Mouse (Mus musculus) G1E (cell line): ENCODE results near the gene Rcor2. TPM values are rescaled to one million over a fixed set of nuclear protein-coding genes. Genes with fewer than 3 reads are reported as not detected.

ENCODE experiments used
- ATAC-seq: 2 replicates; pipeline ENCODE4 v1.8.0; 2016; ENCODE audit warnings: mild to moderate bottlenecking; ENCODE audit not compliant: insufficient number of reproducible peaks, poor library complexity, low FRiP score, severe bottlenecking; ENCODE audit errors: extremely low read depth
- DNase-seq: peaks from one replicate; pipeline ENCODE4 v3.0.0; 2012; ENCODE audit warnings: low spot score
- H3K27me3 ChIP-seq: 2 replicates; pipeline ENCODE4 v1.6.1; 2012; ENCODE audit warnings: mild to moderate bottlenecking, low read length, inconsistent platforms; ENCODE audit not compliant: insufficient read depth
- H3K36me3 ChIP-seq: replicated peaks from 2 replicates; pipeline ENCODE3; 2012; ENCODE audit warnings: mild to moderate bottlenecking, inconsistent platforms
- H3K4me1 ChIP-seq: 2 replicates; pipeline ENCODE4 v1.6.1; 2012; ENCODE audit warnings: low read depth, low read length, inconsistent platforms, mixed read lengths; ENCODE audit not compliant: insufficient read depth
- H3K4me3 ChIP-seq: 2 replicates; pipeline ENCODE4 v1.5.1; 2012; ENCODE audit warnings: low read depth, mild to moderate bottlenecking, inconsistent platforms, low read length, moderate library complexity, mixed read lengths
- H3K9me3 ChIP-seq: replicated peaks from 2 replicates; pipeline ENCODE4 v1.6.1; 2012; ENCODE audit warnings: inconsistent platforms
- CTCF ChIP-seq: IDR thresholded peaks from 2 replicates; pipeline ENCODE4 v1.5.1; 2012; ENCODE audit warnings: low read depth, low read length, inconsistent platforms, mixed read lengths
- GATA1 ChIP-seq: IDR thresholded peaks from 2 replicates; pipeline ENCODE4 v1.6.1; 2012; ENCODE audit warnings: borderline replicate concordance, low read length, inconsistent platforms, mixed read lengths
- GATA2 ChIP-seq: IDR thresholded peaks from 2 replicates; pipeline ENCODE4 v1.6.1; 2012; ENCODE audit warnings: low read depth, low read length, inconsistent platforms, borderline replicate concordance
- POLR2AphosphoS5 ChIP-seq: IDR thresholded peaks from 2 replicates; pipeline ENCODE4 v1.6.1; 2012; ENCODE audit warnings: low read depth, low read length, inconsistent platforms; ENCODE audit not compliant: insufficient replicate concordance
- TAL1 ChIP-seq: conservative IDR thresholded peaks from 2 replicates; pipeline ENCODE4 v1.6.1; 2012; ENCODE audit warnings: low read depth, low read length, inconsistent platforms, mixed read lengths
- polyA plus RNA-seq: library from polyadenylated mRNA; stranded (reverse); fragments of >175 nt; gene quantifications from 2 replicates; pipeline ENCODE4 v1.2.3, GENCODE M21; 2012
- total RNA-seq, 2 experiments: library from RNA; stranded (forward) in 1 of 2; stranded (reverse) in 1 of 2; fragments of 200-1000 nt in 1 of 2; fragments of >200 nt in 1 of 2; fragmentation: Nextera tagmentation in 1 of 2; gene quantifications; 2 replicates each; pipeline ENCODE4 v1.2.3; 2014 to 2017

Gene Rcor2
- total and polyA plus RNA-seq, 3 experiments, result 20.9 to 62.2 (median 22.5) TPM

DNA sequence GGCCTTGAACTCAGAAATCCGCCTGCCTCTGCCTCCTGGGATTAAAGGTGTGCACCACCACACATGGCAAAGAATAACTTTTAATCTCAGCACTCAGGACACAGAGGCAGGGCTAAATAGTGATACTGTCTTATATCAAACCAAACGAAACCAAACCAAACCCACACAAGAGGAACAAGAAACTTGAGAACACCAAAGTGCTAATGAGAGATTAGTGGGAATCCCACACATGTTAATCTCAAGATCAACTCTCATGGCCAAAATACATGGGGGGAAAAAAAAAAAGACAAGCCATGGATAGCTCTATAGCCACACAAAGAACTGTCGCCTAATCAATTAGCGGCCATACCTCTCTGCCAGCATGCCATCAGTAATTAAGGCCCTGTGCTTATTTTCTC lies 48.5 kb downstream of the Rcor2 start:
- peaks cover 53% of the 10 kb centered on the region for H3K4me1 ChIP-seq

DNA sequence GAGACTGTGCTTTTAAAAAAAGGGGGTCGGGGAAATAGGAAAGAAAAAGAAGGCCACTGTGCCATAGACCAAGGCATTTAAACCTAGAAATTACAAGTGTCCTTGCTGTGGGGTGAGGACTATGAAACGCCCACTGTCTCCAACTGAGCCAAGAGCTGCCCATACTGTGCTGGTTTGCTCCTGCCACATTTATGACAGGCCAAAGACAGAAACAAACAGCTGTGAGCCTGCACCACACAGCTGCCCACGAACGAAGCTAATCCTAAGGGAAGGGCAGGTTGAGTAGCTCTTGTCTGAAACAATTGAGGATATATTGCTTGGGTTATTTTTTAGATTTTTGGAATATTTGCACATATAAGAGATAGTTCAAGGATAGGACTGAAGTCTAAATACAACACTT lies 49.7 kb downstream of the Rcor2 start:
- Histone ChIP-seq H3K36me3 (peaks cover 45% of the 10 kb centered on the region), H3K27me3 (no peaks in the 10 kb centered on the region), H3K4me1 (peaks cover 40% of the 10 kb centered on the region), H3K9me3 (no peaks in the 10 kb centered on the region), H3K4me3 (no peak overlapping the region)
- TF ChIP-seq CTCF, result no peak
- no peak for TF ChIP-seq TAL1
- no peak for TF ChIP-seq GATA1
- TF ChIP-seq POLR2AphosphoS5, result no peak
- no peak for TF ChIP-seq GATA2
- DNase-seq (no peak), ATAC-seq (no peak)

More for the DNA sequence above, 48.5 kb downstream of the Rcor2 start:
- Histone ChIP-seq H3K9me3 (no peaks in the 10 kb centered on the region), H3K27me3 (no peaks in the 10 kb centered on the region), H3K4me3 (no peak overlapping the region), H3K36me3 (peaks cover 45% of the 10 kb centered on the region)
- TF ChIP-seq GATA1 (no peak), TAL1 (no peak), GATA2 (no peak), CTCF (no peak), POLR2AphosphoS5 (no peak)
- DNase-seq, result no peak
- no peak for ATAC-seq

DNA sequence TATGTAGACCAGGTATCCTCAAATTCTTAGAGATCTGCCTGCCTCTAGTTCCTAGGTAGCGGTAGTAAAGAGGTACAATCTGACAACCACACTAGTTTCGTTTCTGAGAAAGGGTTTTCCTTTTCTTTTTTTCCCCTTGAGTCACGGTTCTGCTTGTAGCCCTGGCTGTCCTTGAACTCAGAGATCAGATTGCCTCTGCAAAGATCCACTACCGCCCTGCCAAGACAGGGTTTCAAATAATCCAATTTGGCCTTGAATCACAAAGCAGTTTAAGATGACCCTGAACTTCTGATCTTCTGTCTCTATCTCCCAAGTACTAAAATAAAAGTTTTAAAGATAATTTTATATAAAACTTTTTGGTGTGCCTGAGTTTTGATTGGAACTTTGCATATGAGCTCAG lies 50.6 kb downstream of the Rcor2 start:
- peaks cover 49% of the 10 kb centered on the region for H3K36me3 ChIP-seq
- no peaks in the 10 kb centered on the region for H3K9me3 ChIP-seq
- H3K4me3 ChIP-seq, result no peak overlapping the region
- ATAC-seq (no peak), DNase-seq (no peak)
- no peaks in the 10 kb centered on the region for H3K27me3 ChIP-seq
- H3K4me1 ChIP-seq, result peaks cover 37% of the 10 kb centered on the region
- no peak for TF ChIP-seq GATA1
- TF ChIP-seq CTCF, result no peak
- no peak for TF ChIP-seq POLR2AphosphoS5
- no peak for TF ChIP-seq TAL1
- no peak for TF ChIP-seq GATA2

DNA sequence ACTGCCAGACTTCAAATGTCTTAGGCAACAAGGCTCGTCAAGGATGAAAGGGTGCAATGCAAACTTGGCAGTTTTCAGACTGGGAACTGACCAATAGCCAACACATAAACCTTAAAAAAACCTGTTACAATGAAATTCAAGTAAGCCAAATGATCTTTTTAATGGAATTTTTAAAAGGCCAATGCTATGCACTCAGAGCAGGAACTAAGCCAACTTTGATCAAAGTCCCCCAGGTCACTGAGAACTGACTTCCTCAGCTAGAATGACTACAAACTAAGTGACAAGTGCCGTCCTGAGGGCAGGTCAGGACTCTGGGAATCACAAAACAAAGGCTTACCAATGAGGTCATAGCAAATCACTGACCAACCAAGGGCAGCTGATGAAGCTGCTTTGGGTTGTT lies 53.1 kb downstream of the Rcor2 start:
- TF ChIP-seq CTCF (no peak), TAL1 (no peak)
- H3K4me3 ChIP-seq, result no peak overlapping the region
- ATAC-seq, result no peak
- no peaks in the 10 kb centered on the region for H3K9me3 ChIP-seq
- H3K27me3 ChIP-seq, result no peaks in the 10 kb centered on the region
- peaks cover 21% of the 10 kb centered on the region for H3K4me1 ChIP-seq
- peaks cover 43% of the 10 kb centered on the region for H3K36me3 ChIP-seq
- no peak for DNase-seq

DNA sequence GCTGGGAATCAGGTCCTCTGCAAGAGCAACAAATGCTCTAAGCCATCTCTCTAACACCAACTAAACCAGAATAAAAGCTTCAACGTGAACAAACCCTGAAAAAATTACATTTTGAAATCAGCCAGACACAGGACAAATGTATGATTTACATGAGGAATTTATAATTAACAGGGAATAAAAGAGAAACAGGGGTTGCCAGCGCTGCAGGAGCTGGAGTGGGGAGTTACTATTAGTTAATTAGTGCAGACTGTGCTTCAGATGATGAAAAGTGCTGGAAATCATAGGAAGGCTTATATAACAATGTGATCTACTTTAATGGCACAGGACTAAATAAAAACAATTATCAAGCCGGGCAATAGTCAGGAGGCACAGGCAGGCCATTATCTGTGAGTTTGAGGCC lies 54.3 kb downstream of the Rcor2 start:
- Histone ChIP-seq H3K4me1 (peaks cover 14% of the 10 kb centered on the region), H3K36me3 (peaks cover 49% of the 10 kb centered on the region), H3K4me3 (no peak overlapping the region), H3K9me3 (no peaks in the 10 kb centered on the region), H3K27me3 (no peaks in the 10 kb centered on the region)
- ATAC-seq (no peak), DNase-seq (no peak)
- no peak for TF ChIP-seq GATA2
- no peak for TF ChIP-seq TAL1
- no peak for TF ChIP-seq POLR2AphosphoS5
- no peak for TF ChIP-seq GATA1
- no peak for TF ChIP-seq CTCF

Other genes with a start within 250 kb of the Rcor2 start
- 66.2 and 69.5 TPM in 2 replicates for gene Fermt3, start 247.9 kb upstream of the Rcor2 start, total RNA-seq (2014; fragmentation: Nextera tagmentation)
- 267 and 318 TPM in 2 replicates for gene Fermt3, start 247.9 kb upstream of the Rcor2 start, total RNA-seq (2017)
- gene Fermt3, start 247.9 kb upstream of the Rcor2 start, polyA plus RNA-seq, result 461 and 527 TPM in 2 replicates
- 301 and 356 TPM in 2 replicates for gene Stip1, start 227.4 kb upstream of the Rcor2 start, total RNA-seq (2014; fragmentation: Nextera tagmentation)
- 267 and 279 TPM in 2 replicates for gene Stip1, start 227.4 kb upstream of the Rcor2 start, total RNA-seq (2017)
- gene Stip1, start 227.4 kb upstream of the Rcor2 start, polyA plus RNA-seq, result 136 and 224 TPM in 2 replicates
- not detected in 2 replicates for gene Macrod1, start 210.5 kb upstream of the Rcor2 start, total RNA-seq (2014; fragmentation: Nextera tagmentation)
- not detected in 2 replicates for gene Macrod1, start 210.5 kb upstream of the Rcor2 start, total RNA-seq (2017)
- 0.60 and 0.89 TPM in 2 replicates for gene Macrod1, start 210.5 kb upstream of the Rcor2 start, polyA plus RNA-seq
- gene Flrt1, start 161.6 kb upstream of the Rcor2 start, total RNA-seq (2014; fragmentation: Nextera tagmentation), result not detected in 2 replicates
- 0.05 and 0.12 TPM in 2 replicates for gene Flrt1, start 161.6 kb upstream of the Rcor2 start, total RNA-seq (2017)
- gene Flrt1, start 161.6 kb upstream of the Rcor2 start, polyA plus RNA-seq, result not detected in 2 replicates
- 46.4 and 50.2 TPM in 2 replicates for gene Otub1, start 61.0 kb upstream of the Rcor2 start, total RNA-seq (2014; fragmentation: Nextera tagmentation)
- 88.2 and 91.4 TPM in 2 replicates for gene Otub1, start 61.0 kb upstream of the Rcor2 start, total RNA-seq (2017)
- gene Otub1, start 61.0 kb upstream of the Rcor2 start, polyA plus RNA-seq, result 153 and 175 TPM in 2 replicates
- gene Cox8a, start 49.7 kb upstream of the Rcor2 start, total RNA-seq (2014; fragmentation: Nextera tagmentation), result 353 and 374 TPM in 2 replicates
- gene Cox8a, start 49.7 kb upstream of the Rcor2 start, total RNA-seq (2017), result 934 and 1,064 TPM in 2 replicates
- gene Cox8a, start 49.7 kb upstream of the Rcor2 start, polyA plus RNA-seq, result 478 and 515 TPM in 2 replicates
- gene Naa40, start 26.1 kb upstream of the Rcor2 start, total RNA-seq (2014; fragmentation: Nextera tagmentation), result 67.5 and 67.7 TPM in 2 replicates
- gene Naa40, start 26.1 kb upstream of the Rcor2 start, total RNA-seq (2017), result 60.7 and 67.3 TPM in 2 replicates
- gene Naa40, start 26.1 kb upstream of the Rcor2 start, polyA plus RNA-seq, result 58.8 and 59.4 TPM in 2 replicates
- gene Mark2, start 74.5 kb downstream of the Rcor2 start, total RNA-seq (2014; fragmentation: Nextera tagmentation), result 170 and 182 TPM in 2 replicates
- gene Mark2, start 74.5 kb downstream of the Rcor2 start, total RNA-seq (2017), result 18.4 and 22.0 TPM in 2 replicates
- gene Mark2, start 74.5 kb downstream of the Rcor2 start, polyA plus RNA-seq, result 297 and 319 TPM in 2 replicates
- 13.3 and 18.1 TPM in 2 replicates for gene Spindoc, start 115.7 kb downstream of the Rcor2 start, total RNA-seq (2014; fragmentation: Nextera tagmentation)
- 8.0 and 8.2 TPM in 2 replicates for gene Spindoc, start 115.7 kb downstream of the Rcor2 start, total RNA-seq (2017)
- 31.8 and 34.2 TPM in 2 replicates for gene Spindoc, start 115.7 kb downstream of the Rcor2 start, polyA plus RNA-seq
- gene 2700081O15Rik, start 150.3 kb downstream of the Rcor2 start, total RNA-seq (2014; fragmentation: Nextera tagmentation), result 8.4 and 10.7 TPM in 2 replicates
- gene 2700081O15Rik, start 150.3 kb downstream of the Rcor2 start, total RNA-seq (2017), result 7.0 and 7.4 TPM in 2 replicates
- 23.1 and 29.4 TPM in 2 replicates for gene 2700081O15Rik, start 150.3 kb downstream of the Rcor2 start, polyA plus RNA-seq
- 189 and 203 TPM in 2 replicates for gene Rtn3, start 216.0 kb downstream of the Rcor2 start, total RNA-seq (2014; fragmentation: Nextera tagmentation)
- gene Rtn3, start 216.0 kb downstream of the Rcor2 start, total RNA-seq (2017), result 50.5 and 62.7 TPM in 2 replicates
- 27.2 and 33.2 TPM in 2 replicates for gene Rtn3, start 216.0 kb downstream of the Rcor2 start, polyA plus RNA-seq
- 74.2 and 76.4 TPM in 2 replicates for gene Atl3, start 226.7 kb downstream of the Rcor2 start, total RNA-seq (2014; fragmentation: Nextera tagmentation)
- 58.2 and 64.6 TPM in 2 replicates for gene Atl3, start 226.7 kb downstream of the Rcor2 start, total RNA-seq (2017)
- 7.4 and 10.5 TPM in 2 replicates for gene Atl3, start 226.7 kb downstream of the Rcor2 start, polyA plus RNA-seq